Mouse (Mus musculus) ovary, postnatal 14 days (tissue): ENCODE results near the gene Gm20458.

Source experiments
- DNase-seq: peaks from one replicate; pipeline ENCODE4 v3.0.0; 2022; ENCODE audit warnings: low spot score

The Gm20458 gene

DNA sequence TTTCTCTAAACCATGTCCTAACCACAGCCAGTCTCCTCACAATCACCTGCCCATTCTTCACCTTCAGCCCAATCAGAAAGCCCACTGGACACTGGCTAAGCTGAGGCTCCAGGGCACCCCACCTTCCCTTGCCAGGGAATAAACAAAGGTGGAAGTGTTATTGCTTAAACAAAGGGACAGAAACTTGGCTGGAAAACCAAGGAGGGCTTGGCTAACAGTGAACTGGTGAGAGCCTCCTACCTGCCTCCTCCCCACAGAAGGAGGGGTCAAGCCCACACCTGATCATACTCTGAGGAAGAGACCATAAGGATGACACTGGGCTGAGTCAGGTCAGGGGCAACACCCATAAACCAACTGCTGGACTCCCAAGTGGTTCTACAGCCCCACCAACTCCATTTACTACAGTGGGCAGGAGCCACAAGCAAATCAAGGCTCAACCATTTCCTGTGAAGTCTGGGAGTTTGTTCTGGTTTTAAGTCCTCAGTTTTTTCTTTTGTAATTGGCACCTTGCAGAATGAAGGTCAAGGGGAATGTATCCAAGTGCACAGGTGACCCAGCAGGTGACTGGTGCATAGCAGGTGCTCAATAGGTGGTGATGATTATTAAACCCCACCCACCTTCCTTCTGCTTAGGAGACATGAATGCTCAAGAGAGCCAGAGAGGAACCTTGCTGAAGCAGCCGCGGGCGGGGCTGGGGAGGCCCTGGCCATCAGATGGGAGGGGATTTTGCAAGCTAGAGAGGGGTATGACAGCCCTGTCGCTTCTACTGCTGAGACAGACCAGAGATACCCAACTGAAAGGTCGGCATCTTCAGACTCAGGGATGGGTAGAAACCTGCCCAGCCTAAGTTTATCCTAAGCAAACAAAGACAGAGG lies 25.3 kb upstream of the Gm20458 start:
- DNase-seq, result no peak

DNA sequence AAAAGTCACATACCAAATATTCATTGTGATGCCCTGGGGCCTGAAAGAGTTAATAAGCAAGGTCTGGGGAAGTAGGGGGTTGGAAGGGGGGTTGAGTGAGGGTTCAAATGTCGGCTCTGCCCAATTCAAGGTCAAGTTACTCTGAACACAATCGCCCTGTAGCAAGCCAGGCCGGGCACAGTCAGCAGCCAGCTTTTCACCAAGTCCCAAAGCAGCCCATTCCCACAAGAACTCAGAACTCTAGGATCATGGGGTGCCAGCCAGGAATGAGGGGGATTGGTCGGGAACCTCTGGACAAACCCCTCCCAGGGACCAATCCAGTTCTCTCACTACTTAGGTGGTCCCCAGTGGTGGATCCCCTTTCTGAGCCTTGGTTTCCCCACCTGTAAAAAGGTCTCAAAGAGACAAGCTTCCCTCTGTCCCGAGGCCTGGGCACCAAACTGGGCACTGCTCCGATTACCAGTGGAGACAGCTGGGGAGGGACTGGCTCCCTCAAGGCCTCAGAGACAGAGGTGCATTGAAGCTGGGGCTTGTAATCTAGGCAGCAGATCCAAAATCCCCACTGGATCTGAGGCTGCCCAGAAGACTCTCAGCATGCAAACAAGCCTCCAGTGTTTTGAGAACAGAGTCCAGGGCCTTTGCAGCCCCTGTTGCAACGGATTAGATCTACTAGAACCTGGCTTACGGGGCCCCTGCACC lies 24.4 kb upstream of the Gm20458 start:
- DNase-seq, result no peak

DNA sequence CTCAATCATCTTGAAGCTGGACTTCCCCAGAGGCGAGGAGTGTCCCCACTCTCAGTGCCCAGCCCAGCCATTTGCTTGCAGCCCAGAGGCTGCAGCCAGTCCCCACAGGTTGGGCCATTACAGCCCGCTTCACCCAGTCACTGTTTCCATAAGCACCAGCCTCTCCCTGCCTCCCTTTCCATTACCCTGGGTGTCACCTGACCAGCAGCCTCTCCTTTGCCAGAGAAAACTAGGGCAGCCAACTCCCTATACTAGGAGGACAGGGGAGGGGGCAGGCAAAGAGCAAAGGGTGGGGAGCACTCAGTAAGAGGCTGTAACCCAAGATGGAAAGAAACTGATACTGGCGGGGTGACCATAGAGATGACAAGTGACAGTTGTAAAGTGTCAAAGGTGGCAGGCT lies 23.8 kb upstream of the Gm20458 start:
- DNase-seq, result no peak

DNA sequence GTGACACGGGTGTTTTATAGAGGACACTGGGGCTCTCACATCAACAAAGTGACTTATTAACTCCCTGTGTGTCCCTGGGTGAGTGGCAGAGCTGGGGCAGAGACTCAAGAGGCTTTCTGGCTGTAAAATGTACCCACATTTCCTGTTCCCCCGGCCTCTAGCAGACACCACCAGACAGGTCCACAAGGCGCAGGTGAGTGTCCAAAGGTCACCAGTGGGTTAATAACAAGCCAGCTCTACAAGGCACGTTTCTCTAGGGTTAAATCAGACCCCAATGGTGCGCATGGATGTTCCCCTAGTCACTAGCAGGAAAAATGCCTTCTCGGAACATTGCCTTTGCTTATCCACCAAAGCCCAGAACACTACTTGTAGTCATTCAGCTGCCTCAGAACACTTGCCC lies 23.1 kb upstream of the Gm20458 start:
- no peak for DNase-seq

DNA sequence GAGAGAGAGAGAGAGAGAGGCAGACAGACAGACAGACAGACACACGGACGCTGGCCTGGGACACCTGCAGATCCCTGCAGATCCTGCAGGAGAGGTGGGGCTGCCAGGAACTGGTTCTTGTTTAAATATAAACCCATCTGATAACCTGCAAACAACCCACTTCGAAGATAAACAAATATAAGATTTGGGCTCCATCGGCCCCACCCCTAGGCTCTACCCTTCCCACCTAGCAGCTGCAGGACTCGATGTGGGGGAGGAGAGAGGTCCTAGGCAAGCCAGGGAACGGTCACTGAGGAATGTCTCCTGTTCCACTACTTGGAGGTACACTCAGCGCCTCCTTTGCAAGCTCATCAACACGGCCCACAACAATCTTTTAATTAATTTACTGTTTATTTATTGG lies 22.5 kb upstream of the Gm20458 start:
- no peak for DNase-seq

DNA sequence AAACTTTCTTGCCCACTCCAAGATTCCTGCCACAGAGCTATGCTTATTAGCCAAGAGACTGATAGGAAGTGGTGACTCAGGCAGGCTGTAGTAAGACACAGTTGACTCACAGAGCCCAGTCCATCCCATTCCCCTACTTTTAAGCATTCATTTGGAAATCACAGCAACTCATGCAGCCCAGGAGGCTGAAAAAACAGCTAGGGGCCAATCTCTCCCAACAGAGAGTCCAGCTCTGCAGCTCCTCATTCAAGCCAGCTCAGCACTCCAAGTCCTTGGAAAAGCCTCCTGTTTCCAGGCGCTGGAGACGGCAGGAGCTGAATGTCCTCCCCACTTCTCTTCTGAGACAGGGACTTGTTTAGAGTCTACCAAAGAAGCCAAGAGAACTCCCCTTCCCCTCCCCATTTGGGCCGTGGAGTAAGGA lies 21.8 kb upstream of the Gm20458 start:
- no peak for DNase-seq

DNA sequence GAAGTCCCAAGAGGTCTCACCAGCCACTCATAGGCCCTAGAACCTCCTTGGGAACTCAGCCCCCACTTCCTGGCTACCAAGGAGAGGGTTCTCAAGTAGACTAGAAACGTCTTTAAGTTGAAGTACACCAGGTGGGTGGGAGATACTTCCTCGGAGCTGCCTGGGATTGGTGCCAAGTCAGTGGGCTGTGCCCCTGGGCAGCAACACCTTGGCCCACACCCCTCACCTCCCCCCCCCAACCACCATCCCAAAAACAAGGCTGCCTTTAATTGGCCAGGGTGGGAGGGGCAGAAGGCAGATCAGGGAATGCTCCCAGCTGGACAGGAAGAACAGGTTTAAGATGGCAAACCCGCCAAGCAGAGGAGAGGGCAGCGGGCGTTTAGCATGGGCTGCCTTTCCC lies 20.5 kb upstream of the Gm20458 start:
- no peak for DNase-seq

DNA sequence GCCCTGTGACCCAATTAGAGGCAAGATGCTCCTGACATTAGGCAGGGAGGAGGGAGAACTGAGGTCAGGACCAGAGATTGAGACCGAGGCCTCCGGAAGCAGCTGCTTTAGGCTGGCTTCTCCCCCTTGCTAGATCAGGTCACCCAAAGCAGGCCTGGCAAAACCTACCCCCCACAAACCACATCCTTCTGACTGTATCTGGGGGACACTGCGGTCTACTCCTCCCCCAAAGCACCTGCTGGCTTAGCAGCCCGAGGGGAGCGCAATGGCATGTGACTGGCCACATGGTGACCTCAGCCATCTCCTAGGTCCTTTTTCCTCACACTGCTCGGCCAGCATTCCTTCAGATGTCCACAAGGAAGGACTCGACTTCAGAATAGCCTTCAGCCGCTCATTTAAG lies 19.6 kb upstream of the Gm20458 start:
- DNase-seq, result no peak

DNA sequence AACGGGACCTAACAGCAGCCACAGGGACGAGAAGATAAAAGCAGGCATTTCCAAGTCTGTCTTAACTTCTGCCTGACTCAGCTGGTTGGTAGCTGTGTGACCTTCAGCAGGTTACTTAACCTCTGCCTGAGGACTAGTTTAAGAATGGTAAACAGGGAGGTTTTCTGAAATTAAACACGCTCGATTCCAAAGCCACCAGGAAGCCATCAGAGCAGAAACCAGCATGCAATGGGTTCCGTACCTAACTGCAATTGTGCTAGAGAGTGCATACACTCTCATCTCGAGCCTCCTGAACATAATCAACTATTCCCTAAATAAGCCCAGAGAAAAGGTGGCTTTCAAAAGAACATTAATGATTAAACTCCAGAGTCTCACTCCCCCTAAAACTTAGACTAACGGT lies 19.0 kb upstream of the Gm20458 start:
- no peak for DNase-seq

DNA sequence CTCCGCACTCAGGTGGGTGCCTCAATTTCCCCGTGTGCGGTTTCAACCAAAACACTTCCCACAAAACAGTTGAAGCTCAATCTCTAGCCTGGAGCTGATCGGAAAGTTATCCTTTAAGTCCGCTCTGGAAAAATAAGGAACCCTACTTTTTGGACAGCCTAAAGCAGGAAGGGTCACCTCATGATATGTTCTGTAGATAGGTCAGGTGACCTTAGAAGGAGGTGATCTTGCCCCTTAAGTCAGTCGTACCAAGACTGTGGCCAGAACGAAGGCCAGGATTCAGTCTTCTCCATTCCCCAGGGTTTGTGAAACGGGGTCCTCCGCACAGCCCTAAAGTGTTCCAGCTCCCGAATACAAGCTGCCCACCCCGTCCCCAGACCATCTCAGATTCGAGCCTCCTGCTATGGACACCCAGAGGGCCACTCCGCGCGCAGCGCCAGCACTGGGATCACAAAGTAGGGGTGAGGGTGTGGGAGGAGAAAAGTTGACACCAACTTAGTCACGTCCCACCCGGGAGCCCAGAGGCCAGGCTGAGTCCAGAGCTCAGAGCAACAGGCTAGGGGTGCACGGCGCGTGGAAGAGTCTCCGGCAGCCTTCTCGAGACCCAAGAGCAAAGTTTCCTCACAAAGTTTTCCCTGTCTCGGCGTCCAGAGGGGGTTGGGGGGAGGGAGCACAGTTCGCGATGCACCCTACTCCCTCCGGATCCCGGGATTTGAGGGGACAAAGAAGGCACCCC lies 18.3 kb upstream of the Gm20458 start:
- DNase-seq, result peak; percentile 43

DNA sequence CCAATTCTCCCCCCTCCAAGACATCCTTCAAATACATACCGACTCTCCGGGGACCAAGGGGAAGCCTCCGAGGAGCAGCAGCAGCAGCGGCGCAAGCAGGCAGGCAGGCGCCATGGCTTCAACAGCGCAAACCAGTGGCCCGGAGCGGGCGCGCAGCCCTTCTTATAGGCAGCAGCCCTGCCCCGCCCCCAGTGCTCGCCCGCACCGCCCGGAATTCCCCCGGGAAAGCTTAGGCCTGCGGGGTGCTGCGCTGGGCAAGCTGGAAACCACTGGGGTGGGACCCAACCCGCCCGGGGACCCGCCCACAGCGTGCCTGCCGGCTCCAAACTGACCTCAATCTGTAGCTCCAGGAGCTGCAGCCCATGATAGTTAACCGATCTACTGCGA lies 17.7 kb upstream of the Gm20458 start:
- peak; percentile 89 for DNase-seq

DNA sequence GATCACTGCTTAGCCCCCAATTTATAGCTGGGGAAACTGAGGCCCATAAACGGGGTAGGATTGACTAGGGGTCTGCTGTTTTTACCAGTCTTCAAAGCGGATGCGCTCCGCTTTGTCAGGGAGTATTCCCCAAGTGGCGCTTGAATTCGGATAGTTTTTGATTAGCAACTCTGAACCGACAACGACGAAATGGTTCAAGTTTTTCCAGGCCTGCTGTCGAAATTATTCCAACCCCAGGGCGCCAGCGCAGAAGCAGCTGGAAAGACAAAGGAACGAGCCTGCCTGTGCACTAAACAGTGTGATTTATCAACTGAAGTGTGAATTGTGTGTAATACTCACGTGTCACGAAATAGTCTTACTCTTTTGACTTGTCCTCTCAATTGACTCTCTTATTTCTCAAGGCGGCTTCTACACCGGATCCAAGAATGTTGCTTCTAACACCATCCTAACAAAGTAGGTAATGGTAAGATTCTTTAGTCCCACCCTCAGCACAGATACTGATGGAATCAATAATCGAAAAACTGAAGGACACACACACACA lies 17.2 kb upstream of the Gm20458 start, which contains the start of gene Sdc4:
TSS of gene Sdc4 (minus strand) at position 428 of the 541 bp plus-strand sequence.
- DNase-seq, result no peak

DNA sequence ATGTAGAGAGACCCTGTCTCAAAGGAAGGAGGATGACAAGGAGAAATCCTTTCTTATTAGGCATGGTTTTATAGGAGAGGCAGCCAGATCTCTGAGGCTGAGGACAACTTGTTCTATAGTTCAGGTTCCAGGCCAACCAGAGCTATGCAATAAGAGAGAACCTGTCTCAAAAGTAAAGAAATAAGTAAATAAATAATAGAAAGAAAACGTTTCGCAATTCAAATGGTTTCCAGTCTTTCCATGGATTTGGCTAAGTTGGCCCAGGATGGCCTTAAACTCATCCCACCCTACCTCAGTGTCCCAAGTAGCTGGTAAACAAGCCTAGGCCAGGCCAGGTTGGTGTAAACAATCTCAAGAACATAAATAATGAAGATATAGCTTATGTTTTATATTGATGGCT lies 16.1 kb upstream of the Gm20458 start:
- DNase-seq, result no peak

DNA sequence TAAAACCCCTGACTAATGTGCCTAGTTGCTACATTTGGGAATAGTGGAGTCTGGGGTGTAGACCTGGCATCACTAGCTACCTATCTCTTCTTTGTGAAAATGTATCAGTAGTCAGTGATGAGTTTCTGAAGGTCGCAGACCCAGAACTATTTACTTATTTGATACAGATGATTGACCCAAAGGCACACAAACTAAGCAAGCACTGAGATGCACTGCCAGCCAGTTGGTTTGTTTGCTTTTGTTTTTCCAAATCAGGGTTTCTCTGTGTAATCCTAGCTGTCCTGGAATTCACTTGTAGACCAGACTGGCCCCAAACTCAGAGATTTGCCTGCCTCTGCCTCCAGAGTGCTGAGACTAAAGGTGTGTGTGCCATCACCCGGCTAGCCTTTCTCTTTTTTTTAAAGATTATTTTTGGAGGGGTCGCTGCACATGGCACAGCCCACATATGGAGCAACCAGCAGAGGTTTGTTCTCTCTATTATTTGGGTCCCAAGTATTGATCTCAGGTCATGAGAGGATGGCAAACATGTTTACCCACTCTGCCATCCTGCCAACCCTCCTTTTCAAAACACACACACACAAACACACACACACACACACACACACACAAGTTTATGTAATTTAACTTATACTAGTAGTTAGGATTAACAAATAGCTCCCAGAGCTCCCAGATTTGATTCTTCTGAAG lies 15.2 kb upstream of the Gm20458 start:
- DNase-seq, result no peak

DNA sequence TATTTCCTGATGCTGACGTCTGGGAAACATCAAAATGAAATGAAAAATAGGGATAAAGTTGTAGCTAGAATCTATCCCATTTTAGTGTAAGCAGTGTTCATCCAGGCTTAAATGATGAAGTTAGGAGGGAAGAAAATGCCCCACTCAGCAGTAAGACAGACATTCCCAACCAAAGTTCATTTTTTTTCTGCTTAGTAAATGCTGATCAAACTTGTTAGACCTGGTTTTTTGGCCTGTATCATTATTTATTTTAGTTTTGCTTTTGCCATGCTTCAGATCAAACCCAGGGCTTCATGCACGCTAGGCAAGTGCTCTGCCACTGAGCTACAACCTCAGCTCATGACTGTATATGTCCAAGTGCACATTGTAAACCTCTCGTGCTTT lies 14.7 kb upstream of the Gm20458 start:
- DNase-seq, result no peak

DNA sequence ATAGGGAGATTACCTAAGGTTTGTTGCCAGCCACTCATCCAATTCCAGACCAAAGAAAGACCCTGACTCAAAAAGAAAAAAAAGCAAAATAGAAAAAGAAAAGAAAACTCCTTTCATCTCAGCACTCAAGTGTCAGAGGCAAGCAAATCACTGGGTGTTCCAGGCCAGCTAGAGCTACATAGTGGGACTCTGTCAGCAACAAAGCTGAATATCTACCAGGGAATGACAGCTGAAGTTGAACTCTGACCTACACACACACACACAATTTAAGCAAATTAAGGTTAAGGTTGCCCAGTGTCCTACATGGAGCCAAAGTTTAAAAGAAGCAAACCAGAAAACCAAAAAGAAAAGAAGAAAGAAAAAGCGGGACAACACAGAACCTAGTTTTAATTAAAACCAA lies 12.6 kb upstream of the Gm20458 start:
- no peak for DNase-seq

DNA sequence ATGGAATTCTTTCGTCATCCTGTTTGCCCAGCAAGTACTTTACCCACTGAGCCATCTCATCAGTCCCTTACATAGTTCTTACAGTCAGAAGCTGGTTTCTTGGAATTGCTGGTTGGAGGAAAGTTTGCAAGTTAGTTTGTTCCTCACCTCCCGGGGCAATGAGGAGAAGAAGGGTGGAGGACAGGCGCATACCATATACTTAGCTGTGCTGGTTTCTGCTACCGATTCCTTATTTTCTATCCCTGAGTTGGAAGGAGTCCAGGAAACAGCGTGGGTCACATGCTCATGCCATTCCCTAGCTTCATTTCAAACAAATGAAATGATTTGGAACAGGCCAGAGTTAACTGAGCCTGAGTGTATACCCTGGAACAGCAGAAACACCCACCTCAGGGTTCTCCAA lies 11.8 kb upstream of the Gm20458 start:
- DNase-seq, result no peak

DNA sequence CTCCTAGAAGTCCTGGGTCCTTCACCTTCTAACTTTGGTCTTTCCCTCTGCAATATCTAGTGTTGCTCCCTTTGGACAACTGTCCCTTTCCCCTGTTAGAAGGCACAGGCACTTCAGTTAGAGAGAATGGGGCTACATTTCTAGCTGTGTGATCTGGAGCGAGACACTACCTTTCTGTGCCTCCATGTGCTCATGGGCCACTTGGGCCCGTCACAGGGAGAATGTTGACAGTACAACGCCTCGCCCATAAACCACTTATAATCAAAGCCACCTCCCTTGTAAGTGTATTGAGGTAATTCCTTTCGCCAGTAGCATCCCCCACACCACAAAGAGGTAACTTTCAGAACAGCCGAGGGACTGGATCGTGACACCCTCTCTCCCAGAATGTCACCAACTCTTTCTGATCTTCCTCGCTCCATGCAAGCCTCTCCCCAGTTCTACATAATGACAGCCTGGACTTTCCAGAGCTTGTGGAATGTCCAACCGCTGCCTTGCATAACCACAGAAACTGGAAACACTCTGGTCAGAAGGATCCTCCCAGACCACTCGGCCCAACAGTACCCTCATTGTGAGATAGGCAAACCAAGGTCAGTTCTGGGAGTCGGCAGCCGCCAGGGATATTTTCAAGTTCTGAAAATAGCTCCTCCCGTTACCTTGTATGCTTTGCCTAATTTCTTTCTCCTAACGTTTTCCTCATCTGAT lies 11.3 kb upstream of the Gm20458 start:
- no peak for DNase-seq

DNA sequence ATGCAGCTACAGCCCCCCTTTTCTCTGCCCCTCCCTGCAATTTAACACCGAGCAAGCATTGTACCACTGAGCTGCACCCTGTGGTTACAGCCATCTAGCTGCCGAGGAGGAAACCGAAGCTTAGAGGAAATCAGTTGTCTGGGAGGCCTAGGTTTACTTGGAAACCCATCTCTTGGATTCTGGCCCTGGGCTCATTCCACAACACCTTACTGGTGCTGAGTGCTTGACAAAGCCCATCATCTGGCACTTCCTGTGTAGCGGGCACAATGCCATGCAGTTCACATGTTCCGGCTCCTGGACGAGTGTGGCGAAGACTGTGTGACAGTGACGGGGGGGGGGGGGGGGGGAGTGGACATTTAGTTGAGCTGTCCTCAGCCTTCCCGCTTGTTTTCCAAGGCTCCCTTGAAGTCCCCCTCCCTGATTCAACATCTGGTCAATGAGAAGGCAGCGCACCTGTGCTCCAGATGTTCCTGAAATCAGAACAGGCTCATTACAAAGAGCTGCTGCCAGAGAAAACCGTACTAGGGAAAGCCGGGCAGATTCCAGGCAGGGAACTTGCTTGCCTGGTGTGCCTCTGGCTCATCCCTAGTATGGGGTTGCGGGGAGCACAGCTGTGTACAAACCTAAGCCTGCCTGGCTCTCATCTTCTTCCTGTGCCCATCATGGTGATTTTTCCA lies 8.6 kb upstream of the Gm20458 start:
- no peak for DNase-seq

DNA sequence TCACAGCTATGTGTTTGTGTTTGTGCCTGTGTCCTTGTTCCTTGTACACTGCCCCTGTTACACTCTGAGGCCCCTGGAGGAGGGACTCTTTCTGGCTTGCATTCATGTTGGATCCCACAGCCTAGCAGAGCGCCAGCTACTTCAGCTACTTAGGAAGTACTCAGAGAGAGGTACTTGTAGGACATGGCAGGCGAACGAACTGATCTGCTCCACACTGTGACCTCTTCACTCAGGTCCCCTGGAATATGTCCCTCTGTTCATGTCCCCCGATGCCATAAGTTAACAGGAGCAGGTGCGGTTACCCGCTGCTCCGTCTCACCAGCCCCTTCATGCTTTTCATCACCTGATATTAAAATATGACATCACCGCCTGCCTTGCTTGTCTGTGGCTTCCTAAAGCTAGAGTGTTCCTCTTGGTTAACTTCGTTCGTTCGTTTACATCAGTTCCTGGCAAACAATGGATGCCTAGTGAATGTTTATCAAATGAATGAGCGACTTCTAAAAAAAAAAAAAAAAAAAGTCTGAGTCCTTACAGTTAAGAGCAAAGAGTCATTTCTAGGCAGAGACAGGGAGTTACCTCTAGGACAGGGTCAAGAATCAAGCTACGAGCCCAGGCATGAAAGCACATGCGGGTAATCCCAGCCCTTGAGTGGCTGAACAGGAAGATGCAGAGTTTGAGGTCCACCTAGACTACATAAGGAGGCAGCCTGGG lies 7.6 kb upstream of the Gm20458 start:
- no peak for DNase-seq
